Mouse (Mus musculus) midbrain, embryonic 12.5 days (tissue): Measurements from ENCODE around the gene Fnbp1. TPM values are rescaled to one million over a fixed set of nuclear protein-coding genes. Genes with fewer than 3 reads are reported as not detected.

Experiments
- ATAC-seq: fragments of 200-750 bp; cut with Nextera tagmentation; 2 replicates; pipeline ENCODE4 v1.8.0; 2017; ENCODE audit warnings: low read depth, moderate TSS enrichment, moderate library complexity; ENCODE audit not compliant: low FRiP score
- H3K27ac ChIP-seq: fragments of 300-500 bp; sonication (generic); replicated peaks from 2 replicates; pipeline ENCODE4 v1.5.1; 2016; ENCODE audit warnings: mild to moderate bottlenecking
- H3K27me3 ChIP-seq: fragments of 300-500 bp; sonication (generic); 2 replicates; pipeline ENCODE4 v1.6.1; 2016; ENCODE audit warnings: mild to moderate bottlenecking
- H3K36me3 ChIP-seq: fragments of 300-500 bp; sonication (generic); 2 replicates; pipeline ENCODE4 v1.6.1; 2016
- H3K4me1 ChIP-seq: fragments of 300-500 bp; sonication (generic); 2 replicates; pipeline ENCODE4 v1.6.1; 2016
- H3K4me2 ChIP-seq: fragments of 300-500 bp; sonication (generic); replicated peaks from 2 replicates; pipeline ENCODE4 v1.6.1; 2016; ENCODE audit warnings: mild to moderate bottlenecking, moderate library complexity
- H3K4me3 ChIP-seq: fragments of 300-500 bp; sonication (generic); 2 replicates; pipeline ENCODE4 v1.5.1; 2016; ENCODE audit warnings: mild to moderate bottlenecking
- H3K9ac ChIP-seq: fragments of 300-500 bp; sonication (generic); replicated peaks from 2 replicates; pipeline ENCODE4 v1.6.1; 2016; ENCODE audit warnings: mild to moderate bottlenecking, moderate library complexity
- H3K9me3 ChIP-seq: fragments of 300-500 bp; sonication (generic); 2 replicates; pipeline ENCODE4 v1.6.1; 2016; ENCODE audit warnings: mild to moderate bottlenecking
- WGBS: fragments of 180-500 bp; shearing (Covaris S2); methylation state at CpG from one replicate; pipeline ENCODE4 v1.1.7; 2016; 5-methylcytosine and 5-hydroxymethylcytosine counted together
- polyA plus RNA-seq: library from polyadenylated mRNA; unstranded; fragments of >200 nt; fragmentation: Nextera tagmentation; extraction: Ambion mirVana; gene quantifications from 2 replicates; pipeline ENCODE4 v1.2.1, GENCODE M21; 2016

Gene Fnbp1
- polyA plus RNA-seq, 1 experiment from 2014 or later: 12.8 TPM

DNA sequence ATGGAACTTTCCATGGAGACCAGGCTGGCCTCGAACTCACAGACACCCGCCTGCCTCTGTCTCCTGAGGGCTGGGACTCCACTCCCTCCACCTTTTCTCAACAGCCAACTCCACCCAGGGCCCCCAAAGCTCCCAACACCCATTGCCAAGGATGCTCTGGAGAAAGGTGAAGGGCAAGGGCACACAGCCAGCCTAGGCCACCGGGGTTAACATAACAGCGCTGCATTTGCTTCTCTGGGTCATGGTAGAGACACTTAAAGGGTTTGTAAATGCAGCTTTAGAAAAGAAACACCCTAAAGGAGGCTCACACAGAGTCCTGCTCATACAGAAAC, 72.7 kb downstream of the Fnbp1 start:
- no peak overlapping the region for H3K4me2 ChIP-seq
- no peak for ATAC-seq
- H3K27ac ChIP-seq: peak overlapping the region; percentile 79
- no peaks in the 10 kb centered on the region for H3K9me3 ChIP-seq
- 69% methylated on average over 4 of the region's 4 CpGs for WGBS
- H3K4me3 ChIP-seq: no peak overlapping the region
- H3K4me1 ChIP-seq: peaks cover 19% of the 10 kb centered on the region
- H3K36me3 ChIP-seq: 0 out of 2 replicates have a peak, but pooled peaks cover 4% of the 10 kb centered on the region
- no peaks in the 10 kb centered on the region for H3K27me3 ChIP-seq
- no peak overlapping the region for H3K9ac ChIP-seq

DNA sequence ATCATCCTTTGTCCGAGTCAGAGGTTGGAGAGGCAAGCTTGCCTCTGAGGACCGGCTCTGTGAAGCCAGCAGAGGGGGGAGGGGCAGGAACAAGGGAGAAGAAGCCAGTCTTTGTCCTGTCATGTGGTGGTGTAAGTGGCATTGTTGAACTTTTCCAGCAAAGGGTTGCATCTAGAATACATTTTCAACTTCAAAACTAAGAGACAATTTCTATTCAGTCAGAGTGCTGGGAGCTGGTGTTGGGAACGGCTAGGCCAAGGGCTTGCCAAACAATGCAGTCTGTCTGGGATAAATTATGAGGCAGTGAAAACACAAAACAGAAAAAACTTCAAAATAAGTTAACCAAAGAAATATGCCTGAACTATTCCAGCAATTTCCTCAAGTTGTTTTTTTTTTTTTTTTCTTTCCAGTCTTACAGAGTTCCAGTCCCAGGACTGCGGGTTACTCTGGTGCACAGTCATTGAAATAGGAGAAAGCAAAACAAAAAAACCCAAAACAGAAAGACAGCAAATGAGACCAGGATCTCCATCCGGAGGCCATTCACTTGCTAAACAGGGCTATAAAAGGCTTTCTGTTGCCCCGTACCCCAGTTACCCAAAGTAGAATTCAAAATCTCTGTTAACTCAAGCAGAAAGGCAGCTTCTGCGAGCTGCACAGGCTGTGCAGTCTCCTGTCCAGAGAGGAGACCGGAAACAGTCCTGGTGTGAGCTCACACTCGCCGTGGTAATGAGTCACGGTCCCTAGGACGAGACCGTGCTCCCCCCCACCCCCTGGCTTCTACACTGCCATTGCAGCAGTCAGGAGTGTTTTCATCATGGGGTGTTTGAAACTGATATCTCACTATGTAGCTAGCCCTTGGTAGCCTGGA, 73.3 kb downstream of the Fnbp1 start:
- 7% methylated on average over 13 of the region's 13 CpGs for WGBS
- Histone ChIP-seq H3K27me3 (no peaks in the 10 kb centered on the region), H3K4me3 (no peak overlapping the region), H3K9me3 (no peaks in the 10 kb centered on the region), H3K9ac (no peak overlapping the region; the same call in 1 of the 2 replicates), H3K27ac (peak overlapping the region; percentile 79), H3K4me2 (no peak overlapping the region), H3K36me3 (0 out of 2 replicates have a peak, but pooled peaks cover 4% of the 10 kb centered on the region), H3K4me1 (peaks cover 19% of the 10 kb centered on the region)
- no peak; the same call in none of the 2 replicates for ATAC-seq

GRCm38 (mm10) chr2:31067696-31068245, 74.0 kb downstream of the Fnbp1 start:
- H3K27me3 ChIP-seq: no peaks in the 10 kb centered on the region
- 0 out of 2 replicates have a peak, but pooled peaks cover 3% of the 10 kb centered on the region for H3K36me3 ChIP-seq
- WGBS: 51% methylated on average over 7 of the region's 7 CpGs
- H3K27ac ChIP-seq: peak overlapping the region; percentile 79
- ATAC-seq: no peak
- no peak overlapping the region for H3K4me3 ChIP-seq
- no peaks in the 10 kb centered on the region for H3K9me3 ChIP-seq
- peaks cover 19% of the 10 kb centered on the region for H3K4me1 ChIP-seq
- no peak overlapping the region; the same call in 1 of the 2 replicates for H3K9ac ChIP-seq
- no peak overlapping the region for H3K4me2 ChIP-seq

DNA sequence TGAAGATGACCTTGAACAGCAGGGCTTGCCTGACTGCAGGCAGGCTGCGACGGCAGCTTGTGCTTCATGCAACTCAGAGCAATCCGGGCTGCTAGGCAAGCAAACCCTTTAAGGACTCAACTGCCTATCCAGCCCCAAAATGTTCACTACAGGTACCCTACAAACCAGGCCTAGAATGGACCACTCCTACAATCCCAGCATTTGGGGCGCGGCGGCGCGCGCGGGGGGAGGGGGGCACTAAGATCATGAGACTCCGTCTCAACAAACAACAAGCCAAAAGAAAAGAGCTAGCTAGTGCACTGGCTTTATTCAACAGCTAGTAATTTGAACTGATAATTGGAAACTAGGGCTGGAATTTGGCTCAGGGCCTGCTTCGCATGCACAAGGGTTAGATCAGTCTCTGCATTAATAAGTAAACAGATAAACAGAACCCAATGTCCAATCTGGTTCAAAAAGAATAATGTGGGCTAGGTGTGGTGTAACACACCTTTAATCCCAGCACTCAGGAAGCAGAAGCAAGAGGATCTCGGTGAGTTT, 74.7 kb downstream of the Fnbp1 start:
- H3K9me3 ChIP-seq: no peaks in the 10 kb centered on the region
- H3K27me3 ChIP-seq: no peaks in the 10 kb centered on the region
- H3K27ac ChIP-seq: peak overlapping the region; percentile 79
- H3K4me2 ChIP-seq: no peak overlapping the region
- no peak overlapping the region for H3K4me3 ChIP-seq
- H3K4me1 ChIP-seq: peaks cover 19% of the 10 kb centered on the region
- H3K9ac ChIP-seq: no peak overlapping the region
- no peaks in the 10 kb centered on the region for H3K36me3 ChIP-seq
- no peak for ATAC-seq
- WGBS: 87% methylated on average over 13 of the region's 13 CpGs

DNA sequence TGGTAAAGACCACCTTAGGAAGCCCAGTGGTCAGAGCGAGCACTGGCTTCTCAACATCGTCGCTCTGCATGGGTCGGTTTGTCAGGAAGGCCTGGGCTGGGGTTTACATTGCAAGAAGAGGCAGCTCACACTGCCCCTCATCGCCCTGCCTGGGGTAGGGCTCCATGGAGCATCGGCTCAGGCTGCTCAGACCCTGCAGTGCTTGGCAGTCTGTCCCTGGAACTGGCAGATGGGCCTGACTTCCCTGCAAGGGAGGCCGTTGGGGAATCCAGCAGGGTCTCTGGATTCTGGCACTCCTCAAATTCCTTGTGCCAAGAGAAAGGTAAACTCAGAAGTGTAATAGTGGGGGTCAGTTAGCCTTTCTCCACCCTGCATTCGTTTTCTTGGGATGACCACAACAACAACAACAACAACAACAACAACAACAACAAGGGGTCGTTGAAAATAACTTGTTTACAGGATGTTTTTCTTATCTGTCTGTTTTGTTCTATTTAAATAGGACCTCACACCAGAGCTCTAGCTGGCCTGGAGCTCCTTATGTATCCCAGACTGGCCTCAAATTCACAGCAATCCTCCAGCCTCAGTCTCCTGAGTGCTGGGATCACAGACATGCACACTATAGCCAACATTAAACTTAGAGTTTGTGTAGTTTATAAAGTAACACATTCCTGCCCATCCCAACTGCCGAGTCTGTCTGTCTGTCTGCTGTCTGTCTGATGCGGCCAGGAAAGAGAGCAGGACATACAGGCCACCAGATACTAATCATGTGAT, 75.6 kb downstream of the Fnbp1 start:
- Histone ChIP-seq H3K27me3 (no peaks in the 10 kb centered on the region), H3K9ac (no peak overlapping the region), H3K36me3 (no peaks in the 10 kb centered on the region), H3K4me3 (no peak overlapping the region), H3K9me3 (no peaks in the 10 kb centered on the region), H3K4me2 (no peak overlapping the region), H3K27ac (no peak overlapping the region), H3K4me1 (peaks cover 19% of the 10 kb centered on the region)
- ATAC-seq: no peak
- WGBS: 83% methylated on average over 11 of the region's 11 CpGs

- Histone ChIP-seq H3K27ac (no peak overlapping the region), H3K9ac (no peak overlapping the region), H3K36me3 (no peaks in the 10 kb centered on the region; the same call in 1 of the 2 replicates), H3K9me3 (no peaks in the 10 kb centered on the region), H3K27me3 (no peaks in the 10 kb centered on the region), H3K4me1 (peaks cover 6% of the 10 kb centered on the region), H3K4me2 (no peak overlapping the region), H3K4me3 (no peak overlapping the region)
- 89% methylated on average over 10 of the region's 10 CpGs for WGBS
- ATAC-seq: no peak
Measured at GRCm38 (mm10) chr2:31061868-31062628, 79.8 kb downstream of the Fnbp1 start.

- 87% methylated on average over 28 of the region's 28 CpGs for WGBS
- no peak overlapping the region for H3K27ac ChIP-seq
Measured at GRCm38 (mm10) chr2:31060787-31061730, 80.7 kb downstream of the Fnbp1 start.

GRCm38 (mm10) chr2:31060271-31060670, 81.5 kb downstream of the Fnbp1 start:
- WGBS: 88% methylated on average over 1 of the region's 1 CpGs
- ATAC-seq: no peak
- no peak overlapping the region for H3K4me3 ChIP-seq
- no peak overlapping the region for H3K9ac ChIP-seq
- H3K27ac ChIP-seq: no peak overlapping the region
- 0 out of 2 replicates have a peak, but pooled peaks cover 4% of the 10 kb centered on the region for H3K9me3 ChIP-seq
- 0 out of 2 replicates have a peak, but pooled peaks cover 3% of the 10 kb centered on the region for H3K4me1 ChIP-seq
- H3K4me2 ChIP-seq: no peak overlapping the region
- no peaks in the 10 kb centered on the region for H3K27me3 ChIP-seq
- peaks cover 10% of the 10 kb centered on the region for H3K36me3 ChIP-seq

More at GRCm38 (mm10) chr2:31060787-31061730, 80.7 kb downstream of the Fnbp1 start:
- Histone ChIP-seq H3K4me3 (no peak overlapping the region), H3K9ac (no peak overlapping the region), H3K36me3 (peaks cover 4% of the 10 kb centered on the region), H3K4me2 (no peak overlapping the region), H3K9me3 (0 out of 2 replicates have a peak, but pooled peaks cover 2% of the 10 kb centered on the region), H3K4me1 (0 out of 2 replicates have a peak, but pooled peaks cover 3% of the 10 kb centered on the region), H3K27me3 (no peaks in the 10 kb centered on the region)
- no peak for ATAC-seq

DNA sequence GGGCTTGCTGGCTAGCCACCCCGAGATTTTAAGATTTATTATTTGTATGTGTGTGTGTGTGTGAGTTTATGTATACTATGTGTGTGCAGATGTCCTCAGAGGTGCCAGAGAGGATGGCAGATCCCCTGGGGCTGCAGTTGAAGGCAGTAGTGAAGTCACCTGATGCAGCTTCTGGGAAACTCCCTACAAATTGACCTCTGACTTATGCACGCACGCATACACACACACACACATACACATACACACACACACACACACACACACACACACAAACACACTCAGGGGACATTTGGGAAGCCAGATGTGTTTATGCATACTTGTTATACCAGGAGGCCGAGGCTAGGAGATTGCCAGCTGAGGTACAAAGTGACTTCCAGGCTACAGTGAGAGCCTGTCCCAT, 83.4 kb downstream of the Fnbp1 start:
- whole genome bisulfite sequencing: 90% methylated on average over 4 of the region's 4 CpGs
- no peak overlapping the region for H3K4me2 ChIP-seq
- no peaks in the 10 kb centered on the region for H3K27me3 ChIP-seq
- peaks cover 19% of the 10 kb centered on the region for H3K36me3 ChIP-seq
- H3K27ac ChIP-seq: no peak overlapping the region
- ATAC-seq: no peak
- H3K4me1 ChIP-seq: 0 out of 2 replicates have a peak, but pooled peaks cover 3% of the 10 kb centered on the region
- H3K9me3 ChIP-seq: 0 out of 2 replicates have a peak, but pooled peaks cover 4% of the 10 kb centered on the region
- no peak overlapping the region for H3K9ac ChIP-seq
- no peak overlapping the region for H3K4me3 ChIP-seq

DNA sequence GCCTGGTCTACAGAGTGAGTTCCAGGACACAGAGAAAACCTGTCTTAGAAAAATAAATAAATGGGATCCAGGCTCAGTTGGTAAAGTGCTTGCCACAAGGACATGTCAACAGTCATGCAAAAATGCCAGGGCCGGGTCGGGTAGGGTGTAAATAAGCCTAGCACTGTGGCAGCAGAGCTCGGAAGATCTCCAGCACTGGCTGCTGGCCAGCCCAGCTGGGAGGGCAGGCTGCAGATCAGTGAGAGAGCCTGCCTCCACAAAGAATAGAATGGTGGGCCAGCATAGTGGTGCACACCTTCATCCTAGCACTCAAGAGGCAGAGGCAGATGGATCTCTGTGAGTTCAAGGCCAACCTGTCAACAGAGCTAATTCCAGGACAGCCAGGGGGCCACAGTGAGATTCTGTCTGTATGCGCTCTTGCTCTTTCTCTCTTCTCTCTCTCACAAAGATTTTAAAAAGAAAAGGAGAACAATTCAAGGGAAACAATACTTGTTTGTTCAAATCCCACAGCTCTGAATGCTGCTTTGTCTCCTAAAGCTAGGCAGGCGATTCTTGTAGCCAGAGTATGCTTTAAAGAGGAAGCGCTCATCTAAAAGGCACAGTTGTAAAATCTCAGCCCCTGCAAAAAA, 84.1 kb downstream of the Fnbp1 start:
- H3K9ac ChIP-seq: no peak overlapping the region
- H3K4me1 ChIP-seq: 0 out of 2 replicates have a peak, but pooled peaks cover 3% of the 10 kb centered on the region
- no peak for ATAC-seq
- H3K4me2 ChIP-seq: no peak overlapping the region
- H3K36me3 ChIP-seq: peaks cover 22% of the 10 kb centered on the region
- 67% methylated on average over 6 of the region's 6 CpGs for WGBS
- no peak overlapping the region for H3K4me3 ChIP-seq
- H3K9me3 ChIP-seq: 0 out of 2 replicates have a peak, but pooled peaks cover 4% of the 10 kb centered on the region
- H3K27me3 ChIP-seq: no peaks in the 10 kb centered on the region
- H3K27ac ChIP-seq: no peak overlapping the region
